In the genomic region with DNA sequence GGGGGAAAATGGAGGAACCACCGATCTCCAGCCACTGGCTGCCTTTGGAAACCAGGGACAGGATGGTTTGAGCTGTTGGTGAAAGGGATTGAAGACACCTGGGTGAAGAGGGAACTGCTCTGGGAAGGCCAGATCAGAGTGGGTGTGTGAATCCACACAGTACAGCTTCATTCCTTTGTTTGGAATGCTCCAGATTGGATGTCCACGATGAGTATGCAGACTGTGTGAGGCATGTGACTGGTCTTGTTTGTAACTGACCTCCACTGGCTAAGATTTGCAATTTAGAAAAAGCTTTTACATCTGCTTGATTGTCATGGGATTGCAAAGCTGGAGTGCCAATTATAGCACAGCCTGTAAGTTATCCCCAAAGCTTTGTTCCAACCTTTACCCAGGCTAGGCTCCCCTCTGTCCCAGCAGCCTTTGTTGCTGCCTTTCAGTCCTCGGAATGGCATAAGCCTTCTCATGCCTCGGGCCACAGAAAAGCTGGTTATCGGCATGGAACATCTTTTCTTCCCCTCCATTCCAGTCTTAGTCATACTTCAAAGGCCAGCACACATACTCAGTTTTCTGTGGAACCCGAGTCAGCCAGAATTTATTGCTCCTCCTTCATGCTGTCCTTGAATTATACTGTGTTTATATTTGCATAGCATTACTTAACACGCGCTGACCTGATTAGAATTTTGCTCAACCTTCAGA, we compare ENCODE assay signal across 13 mouse cellular contexts. TPM values are rescaled to one million over a fixed set of nuclear protein-coding genes. Genes with fewer than 3 reads are reported as not detected.
DNase-seq lines count a peak whose midpoint lies in the region; ATAC-seq and TF ChIP-seq lines count a peak whose summit lies in the region.
"Had no signal": no experiment of that assay in that cellular context is flagged by ENCODE, and none has a peak within 500 bp of the region (broad histone marks: within the 10 kb centered on the region; RNA-seq: fewer than 3 reads in every experiment).

No protein-coding gene starts in this region.

- no peak overlapping the region for H3K9ac ChIP-seq in kidney, embryonic 16.5 days (replicated peaks; ENCODE audit: low read length)
- no peak overlapping the region for H3K9ac ChIP-seq in hindbrain, postnatal 0 days (replicated peaks; ENCODE audit: low read length)
- H3K9ac ChIP-seq: liver, embryonic 14.5 days; stomach, embryonic 15.5 days had no signal

- H3K36me3 ChIP-seq in kidney, embryonic 16.5 days (ENCODE audit: insufficient read depth, low read length) = no peaks in the 10 kb centered on the region
- no peaks in the 10 kb centered on the region for H3K36me3 ChIP-seq in forebrain, embryonic 10.5 days (replicated peaks)
- no peaks in the 10 kb centered on the region for H3K36me3 ChIP-seq in hindbrain, postnatal 0 days (ENCODE audit: insufficient read depth, low read length)
- H3K36me3 ChIP-seq in myocyte (ENCODE audit: control insufficient read depth, insufficient read depth) = no peaks in the 10 kb centered on the region
- H3K36me3 ChIP-seq: stomach, embryonic 15.5 days had no signal

- H3K4me3 ChIP-seq in kidney, embryonic 16.5 days (ENCODE audit: low read length) = no peak overlapping the region
- H3K4me3 ChIP-seq in forebrain, embryonic 10.5 days = no peak overlapping the region
- no peak overlapping the region for H3K4me3 ChIP-seq in hindbrain, postnatal 0 days (ENCODE audit: low read length)
- no peak overlapping the region for H3K4me3 ChIP-seq in myocyte
- H3K4me3 ChIP-seq: stomach, embryonic 15.5 days had no signal

- DNase-seq in kidney, postnatal 10 days = no peak
- no peak for DNase-seq in forebrain, embryonic 10.5 days (ENCODE audit: extremely low spot score, low spot score)
- DNase-seq in hindbrain, postnatal 0 days (ENCODE audit: low spot score) = no peak
- no peak for DNase-seq in cerebellum, adult 11-12 months
- DNase-seq in layer of hippocampus, postnatal 25 days (ENCODE audit: extremely low spot score in 1 of 2, low spot score in 1 of 2) = no peak

- WGBS in kidney, embryonic 16.5 days = 57% methylated on average over 8 of the region's 8 CpGs
- 67% methylated on average over 8 of the region's 8 CpGs for WGBS in forebrain, embryonic 10.5 days
- WGBS in hindbrain, postnatal 0 days = 63% methylated on average over 8 of the region's 8 CpGs

- H3K27ac ChIP-seq in kidney, embryonic 16.5 days (ENCODE audit: low read length) = peak overlapping the region; percentile 46; the same call in 1 of the 2 replicates
- peak overlapping the region; percentile 53; the same call in 1 of the 2 replicates for H3K27ac ChIP-seq in forebrain, embryonic 10.5 days
- H3K27ac ChIP-seq in hindbrain, postnatal 0 days = no peak overlapping the region
- H3K27ac ChIP-seq: liver, embryonic 14.5 days; stomach, embryonic 15.5 days had no signal

- H3K4me1 ChIP-seq in kidney, embryonic 16.5 days (ENCODE audit: insufficient read depth, low read length) = peaks cover 8% of the 10 kb centered on the region; the same call in 1 of the 2 replicates
- peaks cover 7% of the 10 kb centered on the region for H3K4me1 ChIP-seq in forebrain, embryonic 10.5 days
- no peaks in the 10 kb centered on the region for H3K4me1 ChIP-seq in hindbrain, postnatal 0 days (ENCODE audit: insufficient read depth, low read length)
- H3K4me1 ChIP-seq: stomach, embryonic 15.5 days had no signal

- no peak for TF ChIP-seq POLR2A in myocyte (IDR thresholded peaks at IDR 0.05; ENCODE audit: insufficient read length, low read depth)

- no peak for TF ChIP-seq CTCF in hindbrain, postnatal 0 days (IDR thresholded peaks at IDR 0.05; ENCODE audit: low read depth)

- no peak overlapping the region for H3K4me2 ChIP-seq in kidney, embryonic 16.5 days (replicated peaks; ENCODE audit: low read depth, low read length)
- no peak overlapping the region for H3K4me2 ChIP-seq in hindbrain, postnatal 0 days (ENCODE audit: low read depth, low read length)
- peak overlapping the region; percentile 44 for H3K4me2 ChIP-seq in myocyte (ENCODE audit: low read depth)
- H3K4me2 ChIP-seq: stomach, embryonic 15.5 days had no signal

- no peaks in the 10 kb centered on the region for H3K9me3 ChIP-seq in kidney, embryonic 16.5 days (ENCODE audit: low read length)
- no peaks in the 10 kb centered on the region for H3K9me3 ChIP-seq in forebrain, embryonic 10.5 days
- no peaks in the 10 kb centered on the region for H3K9me3 ChIP-seq in hindbrain, postnatal 0 days (ENCODE audit: low read length)
- H3K9me3 ChIP-seq: stomach, embryonic 15.5 days had no signal

- no peaks in the 10 kb centered on the region for H3K27me3 ChIP-seq in kidney, embryonic 16.5 days (ENCODE audit: insufficient read depth, low read length)
- no peaks in the 10 kb centered on the region for H3K27me3 ChIP-seq in forebrain, embryonic 10.5 days (ENCODE audit: poor library complexity, severe bottlenecking)
- H3K27me3 ChIP-seq in hindbrain, postnatal 0 days (ENCODE audit: insufficient read depth, low read length) = no peaks in the 10 kb centered on the region
- no peaks in the 10 kb centered on the region for H3K27me3 ChIP-seq in myocyte (ENCODE audit: control insufficient read depth, insufficient read depth, insufficient read length)
- H3K27me3 ChIP-seq: CH12.LX; stomach, embryonic 15.5 days had no signal

- peak; percentile 62 for ATAC-seq in kidney, embryonic 16.5 days (ENCODE audit: low FRiP score, low TSS enrichment)
- ATAC-seq in hindbrain, postnatal 0 days = peak; percentile 59

- no peak overlapping the region for H3ac ChIP-seq in myocyte (ENCODE audit: control insufficient read depth, insufficient read length)

- H3K79me2 ChIP-seq in myocyte (ENCODE audit: control insufficient read depth, insufficient read depth) = no peaks in the 10 kb centered on the region

TF ChIP-seq in myocyte, 11 proteins besides CTCF, POLR2A, EP300 and RAD21:
- TF ChIP-seq TCF3 (IDR thresholded peaks at IDR 0.05; ENCODE audit: insufficient read length, low read depth) = no peak
- no peak for TF ChIP-seq MYOG (IDR thresholded peaks at IDR 0.05; ENCODE audit: control insufficient read depth in 1 of 3, insufficient read depth in 1 of 3, insufficient read length in 2 of 3, low read depth in 2 of 3)
- no peak for TF ChIP-seq TCF12 (IDR thresholded peaks at IDR 0.05; ENCODE audit: insufficient read depth, poor library complexity, severe bottlenecking)
- no peak for TF ChIP-seq USF1 (IDR thresholded peaks at IDR 0.05; ENCODE audit: low read depth)
- no peak for TF ChIP-seq E2F4 (IDR thresholded peaks at IDR 0.05; ENCODE audit: insufficient read depth)
- TF ChIP-seq MYOD1 (IDR thresholded peaks at IDR 0.05; ENCODE audit: control insufficient read depth in 1 of 3, insufficient read length in 2 of 3, low read depth in 2 of 3) = no peak
- TF ChIP-seq SRF (IDR thresholded peaks at IDR 0.05; ENCODE audit: control insufficient read depth, insufficient read length, low read depth) = no peak
- TF ChIP-seq CEBPB (IDR thresholded peaks at IDR 0.05; ENCODE audit: insufficient read depth, poor library complexity, severe bottlenecking) = no peak
- no peak for TF ChIP-seq REST (IDR thresholded peaks at IDR 0.05; ENCODE audit: insufficient read depth, insufficient read length)
- TF ChIP-seq MAX (IDR thresholded peaks at IDR 0.05; ENCODE audit: low read depth) = no peak
- no peak for TF ChIP-seq POLR2AphosphoS2 (IDR thresholded peaks at IDR 0.05; ENCODE audit: insufficient read length, low read depth)

RNA-seq across cellular contexts. Expression of a gene that starts 3.8 kb away (rescaled TPM):
- 0.19 TPM in 1 of 2 replicates, not detected in the other for polyA plus RNA-seq in kidney, embryonic 16.5 days (2015; fragmentation: Nextera tagmentation; extraction: Ambion mirVana)
- not detected in 2 replicates for polyA plus RNA-seq in forebrain, embryonic 10.5 days (2016; fragmentation: Nextera tagmentation; extraction: Ambion mirVana)
- total RNA-seq in hindbrain, postnatal 0 days (2014; rRNA removed) = not detected in 2 replicates
- not detected in 2 replicates for polyA plus RNA-seq in hindbrain, postnatal 0 days (2015; fragmentation: Nextera tagmentation; extraction: Ambion mirVana)
- polyA plus RNA-seq in myocyte (2012; fragmentation: generic; extraction: Trizol) = not detected
- total RNA-seq in layer of hippocampus, postnatal 25 days (2021) = not detected
- total RNA-seq: CH12.LX; common myeloid progenitor, adult 5-6 weeks; heart, adult 8-10 months; layer of hippocampus, postnatal 14 days had no signal

RNA-seq across cellular contexts. Expression of a gene that starts 47.7 kb away (rescaled TPM):
- 17.0 and 19.2 TPM in 2 replicates for polyA plus RNA-seq in kidney, embryonic 16.5 days (2015; fragmentation: Nextera tagmentation; extraction: Ambion mirVana)
- polyA plus RNA-seq in forebrain, embryonic 10.5 days (2016; fragmentation: Nextera tagmentation; extraction: Ambion mirVana) = 3.6 and 4.1 TPM in 2 replicates
- total RNA-seq in hindbrain, postnatal 0 days (2014; rRNA removed) = 4.9 and 6.2 TPM in 2 replicates
- polyA plus RNA-seq in hindbrain, postnatal 0 days (2015; fragmentation: Nextera tagmentation; extraction: Ambion mirVana) = 1.4 and 1.8 TPM in 2 replicates
- 14.5 TPM for polyA plus RNA-seq in myocyte (2012; fragmentation: generic; extraction: Trizol)
- total RNA-seq in layer of hippocampus, postnatal 25 days (2021) = 1 to 10 TPM; 2.0 to 2.2 TPM
- total RNA-seq: CH12.LX had no signal
